Mouse (Mus musculus): ENCODE results near the gene Olfr295. TPM values are rescaled to one million over a fixed set of nuclear protein-coding genes. Genes with fewer than 3 reads are reported as not detected.

The Olfr295 gene
- total RNA-seq (2015; ENCODE audit: low replicate concordance) (not detected in 2 replicates), total RNA-seq (2017; ENCODE audit: low replicate concordance) (not detected in 2 replicates)

- ATAC-seq (replicated peaks; ENCODE audit: low FRiP score, poor library complexity, severe bottlenecking), result no peak
Observed at GRCm38 (mm10) chr7:86583562-86583961, at the start of gene Olfr295. Olfr295 (plus strand) TSS chr7:86583862.

- no peak for ATAC-seq (replicated peaks; ENCODE audit: low FRiP score, poor library complexity, severe bottlenecking)
Observed at GRCm38 (mm10) chr7:86616543-86616942, 32.9 kb downstream of the Olfr295 start, which contains the start of gene Olfr294. Olfr294 (minus strand) TSS chr7:86616643.

Other genes starting within 250 kb of the Olfr295 start
- gene Olfr307, start 246.3 kb upstream of the Olfr295 start, total RNA-seq (2015; ENCODE audit: low replicate concordance), result not detected in 2 replicates
- gene Olfr307, start 246.3 kb upstream of the Olfr295 start, total RNA-seq (2017; ENCODE audit: low replicate concordance), result 0.42 TPM in 1 of 2 replicates, not detected in the other
- gene Olfr305, start 216.9 kb upstream of the Olfr295 start, total RNA-seq (2015; ENCODE audit: low replicate concordance), result not detected in 2 replicates
- not detected in 2 replicates for gene Olfr305, start 216.9 kb upstream of the Olfr295 start, total RNA-seq (2017; ENCODE audit: low replicate concordance)
- not detected in 2 replicates for gene Olfr304, start 197.2 kb upstream of the Olfr295 start, total RNA-seq (2015; ENCODE audit: low replicate concordance)
- gene Olfr304, start 197.2 kb upstream of the Olfr295 start, total RNA-seq (2017; ENCODE audit: low replicate concordance), result not detected in 2 replicates
- not detected in 2 replicates for gene Olfr303, start 186.1 kb upstream of the Olfr295 start, total RNA-seq (2015; ENCODE audit: low replicate concordance)
- gene Olfr303, start 186.1 kb upstream of the Olfr295 start, total RNA-seq (2017; ENCODE audit: low replicate concordance), result not detected in 2 replicates
- not detected in 2 replicates for gene Olfr301, start 180.0 kb upstream of the Olfr295 start, total RNA-seq (2015; ENCODE audit: low replicate concordance)
- gene Olfr301, start 180.0 kb upstream of the Olfr295 start, total RNA-seq (2017; ENCODE audit: low replicate concordance), result not detected in 2 replicates
- not detected in 2 replicates for gene Olfr299, start 123.9 kb upstream of the Olfr295 start, total RNA-seq (2015; ENCODE audit: low replicate concordance)
- 0.09 TPM in 1 of 2 replicates, not detected in the other for gene Olfr299, start 123.9 kb upstream of the Olfr295 start, total RNA-seq (2017; ENCODE audit: low replicate concordance)
- gene Olfr298, start 91.4 kb upstream of the Olfr295 start, total RNA-seq (2015; ENCODE audit: low replicate concordance), result not detected in 2 replicates
- 0.56 TPM in 1 of 2 replicates, not detected in the other for gene Olfr298, start 91.4 kb upstream of the Olfr295 start, total RNA-seq (2017; ENCODE audit: low replicate concordance)
- gene Olfr297, start 63.9 kb upstream of the Olfr295 start, total RNA-seq (2015; ENCODE audit: low replicate concordance), result not detected in 2 replicates
- gene Olfr297, start 63.9 kb upstream of the Olfr295 start, total RNA-seq (2017; ENCODE audit: low replicate concordance), result not detected in 2 replicates
- gene Olfr294, start 32.8 kb downstream of the Olfr295 start, total RNA-seq (2015; ENCODE audit: low replicate concordance), result not detected in 2 replicates
- not detected in 2 replicates for gene Olfr294, start 32.8 kb downstream of the Olfr295 start, total RNA-seq (2017; ENCODE audit: low replicate concordance)
- not detected in 2 replicates for gene Olfr293, start 65.2 kb downstream of the Olfr295 start, total RNA-seq (2015; ENCODE audit: low replicate concordance)
- 0.09 TPM in 1 of 2 replicates, not detected in the other for gene Olfr293, start 65.2 kb downstream of the Olfr295 start, total RNA-seq (2017; ENCODE audit: low replicate concordance)
- gene Olfr292, start 104.5 kb downstream of the Olfr295 start, total RNA-seq (2015; ENCODE audit: low replicate concordance), result not detected in 2 replicates
- gene Olfr292, start 104.5 kb downstream of the Olfr295 start, total RNA-seq (2017; ENCODE audit: low replicate concordance), result not detected in 2 replicates
- not detected in 2 replicates for gene Folh1, start 192.1 kb downstream of the Olfr295 start, total RNA-seq (2015; ENCODE audit: low replicate concordance)
- not detected in 2 replicates for gene Folh1, start 192.1 kb downstream of the Olfr295 start, total RNA-seq (2017; ENCODE audit: low replicate concordance)
- not detected in 2 replicates for gene Vmn2r77, start 211.2 kb downstream of the Olfr295 start, total RNA-seq (2015; ENCODE audit: low replicate concordance)
- not detected in 2 replicates for gene Vmn2r77, start 211.2 kb downstream of the Olfr295 start, total RNA-seq (2017; ENCODE audit: low replicate concordance)